Mouse (Mus musculus) liver, embryonic 11.5 days (tissue): Measurements from ENCODE around the gene Mprip. TPM values are rescaled to one million over a fixed set of nuclear protein-coding genes. Genes with fewer than 3 reads are reported as not detected.

ENCODE experiments used
- ATAC-seq: fragments of 200-750 bp; cut with Nextera tagmentation; replicated peaks from 2 replicates; pipeline ENCODE4 v1.8.0; 2017; ENCODE audit warnings: moderate number of reproducible peaks, mild to moderate bottlenecking, moderate TSS enrichment, moderate library complexity; ENCODE audit not compliant: low FRiP score
- DNase-seq: peaks from one replicate; pipeline ENCODE4 v3.0.0-alpha.2; 2017; ENCODE audit warnings: low spot score
- H3K27ac ChIP-seq: fragments of 300-500 bp; sonication (generic); 2 replicates; pipeline ENCODE4 v1.5.1; 2014; ENCODE audit warnings: mild to moderate bottlenecking, low read depth, low read length, control low read depth
- H3K27me3 ChIP-seq: fragments of 300-500 bp; sonication (generic); replicated peaks from 2 replicates; pipeline ENCODE4 v1.6.1; 2014; ENCODE audit warnings: low read length, mixed read lengths; ENCODE audit not compliant: control insufficient read depth, insufficient read depth
- H3K36me3 ChIP-seq: fragments of 300-500 bp; sonication (generic); 2 replicates; pipeline ENCODE4 v1.6.1; 2014; ENCODE audit warnings: mild to moderate bottlenecking, low read length, moderate library complexity, mixed read lengths; ENCODE audit not compliant: control insufficient read depth, insufficient read depth
- H3K4me1 ChIP-seq: fragments of 300-500 bp; sonication (generic); replicated peaks from 2 replicates; pipeline ENCODE4 v1.6.1; 2014; ENCODE audit warnings: low read length, mixed read lengths; ENCODE audit not compliant: control insufficient read depth, insufficient read depth
- H3K4me2 ChIP-seq: fragments of 300-500 bp; sonication (generic); 2 replicates; pipeline ENCODE4 v1.6.1; 2014; ENCODE audit warnings: mild to moderate bottlenecking, control low read depth, moderate library complexity
- H3K4me3 ChIP-seq: fragments of 300-500 bp; sonication (generic); 2 replicates; pipeline ENCODE4 v1.5.1; 2014; ENCODE audit warnings: low read depth, low read length, control low read depth
- H3K9ac ChIP-seq: fragments of 300-500 bp; sonication (generic); 2 replicates; pipeline ENCODE4 v1.6.1; 2014; ENCODE audit warnings: low read depth, low read length, control low read depth
- H3K9me3 ChIP-seq: fragments of 300-500 bp; sonication (generic); 2 replicates; pipeline ENCODE4 v1.6.1; 2016; ENCODE audit warnings: low read length, inconsistent platforms, mixed read lengths; ENCODE audit not compliant: control insufficient read depth
- WGBS: fragments of 180-500 bp; shearing (Covaris S2); extraction: QIAGEN DNeasy Blood & Tissue Kit; methylation state at CpG from one replicate; pipeline ENCODE4 v1.1.7; 2014; 5-methylcytosine and 5-hydroxymethylcytosine counted together
- polyA plus RNA-seq: library from polyadenylated mRNA; unstranded; fragments of >200 nt; fragmentation: Nextera tagmentation; extraction: Ambion mirVana; gene quantifications from 2 replicates; pipeline ENCODE4 v1.2.1, GENCODE M21; 2014

Gene Mprip
- polyA plus RNA-seq, 1 experiment from 2014 or later = 46.7 TPM

- ATAC-seq (no peak), DNase-seq (peak; percentile 29)
- WGBS = 81% methylated on average over 8 of the region's 8 CpGs
Measured at GRCm38 (mm10) chr11:59642420-59642819, 18.7 kb upstream of the Mprip start.

GRCm38 (mm10) chr11:59645036-59645435, 16.1 kb upstream of the Mprip start:
- no peak overlapping the region for H3K27ac ChIP-seq
- ATAC-seq (no peak), DNase-seq (no peak)
- no peaks in the 10 kb centered on the region for H3K9me3 ChIP-seq
- no peak overlapping the region for H3K9ac ChIP-seq
- no peaks in the 10 kb centered on the region for H3K36me3 ChIP-seq
- H3K27me3 ChIP-seq = no peaks in the 10 kb centered on the region
- no peak overlapping the region for H3K4me3 ChIP-seq
- 53% methylated on average over 7 of the region's 7 CpGs for WGBS
- H3K4me1 ChIP-seq = no peaks in the 10 kb centered on the region
- no peak overlapping the region for H3K4me2 ChIP-seq

More at GRCm38 (mm10) chr11:59642420-59642819, 18.7 kb upstream of the Mprip start:
- H3K4me1 ChIP-seq = no peaks in the 10 kb centered on the region
- no peaks in the 10 kb centered on the region for H3K9me3 ChIP-seq
- H3K4me2 ChIP-seq = no peak overlapping the region
- no peak overlapping the region for H3K4me3 ChIP-seq
- no peaks in the 10 kb centered on the region for H3K27me3 ChIP-seq
- no peaks in the 10 kb centered on the region for H3K36me3 ChIP-seq
- H3K9ac ChIP-seq = no peak overlapping the region
- no peak overlapping the region for H3K27ac ChIP-seq

- no peak overlapping the region for H3K4me2 ChIP-seq
- no peak overlapping the region for H3K4me3 ChIP-seq
- H3K4me1 ChIP-seq = no peaks in the 10 kb centered on the region
- no peak overlapping the region for H3K27ac ChIP-seq
- DNase-seq (no peak), ATAC-seq (no peak)
- 73% methylated on average over 4 of the region's 4 CpGs for WGBS
- no peaks in the 10 kb centered on the region for H3K9me3 ChIP-seq
- no peaks in the 10 kb centered on the region for H3K36me3 ChIP-seq
- no peak overlapping the region for H3K9ac ChIP-seq
- H3K27me3 ChIP-seq = no peaks in the 10 kb centered on the region
Measured at GRCm38 (mm10) chr11:59649058-59649457, 12.0 kb upstream of the Mprip start.

- no peaks in the 10 kb centered on the region for H3K27me3 ChIP-seq
- DNase-seq (no peak), ATAC-seq (no peak)
- WGBS = 65% methylated on average over 2 of the region's 2 CpGs
- no peaks in the 10 kb centered on the region for H3K9me3 ChIP-seq
- no peak overlapping the region for H3K9ac ChIP-seq
- no peak overlapping the region for H3K4me3 ChIP-seq
- no peak overlapping the region for H3K4me2 ChIP-seq
- peaks cover 8% of the 10 kb centered on the region for H3K4me1 ChIP-seq
- no peaks in the 10 kb centered on the region for H3K36me3 ChIP-seq
- no peak overlapping the region for H3K27ac ChIP-seq
Measured at GRCm38 (mm10) chr11:59653003-59653402, 8.1 kb upstream of the Mprip start.

- Histone ChIP-seq H3K9me3 (no peaks in the 10 kb centered on the region), H3K27ac (no peak overlapping the region), H3K9ac (no peak overlapping the region), H3K36me3 (no peaks in the 10 kb centered on the region), H3K27me3 (no peaks in the 10 kb centered on the region), H3K4me1 (peaks cover 8% of the 10 kb centered on the region), H3K4me3 (no peak overlapping the region), H3K4me2 (no peak overlapping the region)
- DNase-seq (no peak), ATAC-seq (no peak)
- 69% methylated on average over 2 of the region's 2 CpGs for WGBS
Measured at GRCm38 (mm10) chr11:59653547-59653946, 7.6 kb upstream of the Mprip start.

- Histone ChIP-seq H3K27me3 (no peaks in the 10 kb centered on the region), H3K4me1 (peaks cover 8% of the 10 kb centered on the region), H3K36me3 (no peaks in the 10 kb centered on the region), H3K27ac (no peak overlapping the region), H3K4me2 (no peak overlapping the region), H3K9ac (no peak overlapping the region), H3K9me3 (no peaks in the 10 kb centered on the region), H3K4me3 (no peak overlapping the region)
- DNase-seq (no peak), ATAC-seq (no peak)
- WGBS = 67% methylated on average over 5 of the region's 5 CpGs
Measured at GRCm38 (mm10) chr11:59655337-59655736, 5.8 kb upstream of the Mprip start.

GRCm38 (mm10) chr11:59656016-59656415, 5.1 kb upstream of the Mprip start:
- no peak for ATAC-seq
- 45% methylated on average over 7 of the region's 7 CpGs for WGBS
- Histone ChIP-seq H3K9ac (no peak overlapping the region), H3K9me3 (no peaks in the 10 kb centered on the region), H3K36me3 (no peaks in the 10 kb centered on the region), H3K4me3 (no peak overlapping the region), H3K27me3 (peaks cover 1% of the 10 kb centered on the region; the same call in 1 of the 2 replicates), H3K4me2 (peak overlapping the region; percentile 7; the same call in 1 of the 2 replicates), H3K4me1 (peaks cover 8% of the 10 kb centered on the region), H3K27ac (no peak overlapping the region)
- no peak for DNase-seq

- H3K4me1 ChIP-seq = peaks cover 26% of the 10 kb centered on the region
- no peaks in the 10 kb centered on the region for H3K36me3 ChIP-seq
- DNase-seq (no peak), ATAC-seq (0 out of 2 replicates have a peak, but pooled peaks have one; percentile 6)
- peaks cover 2% of the 10 kb centered on the region; the same call in 1 of the 2 replicates for H3K27me3 ChIP-seq
- H3K4me2 ChIP-seq = peak overlapping the region; percentile 86
- H3K27ac ChIP-seq = 0 out of 2 replicates have a peak overlapping the region, but pooled peaks have one; percentile 28
- no peaks in the 10 kb centered on the region for H3K9me3 ChIP-seq
- peak overlapping the region; percentile 80 for H3K4me3 ChIP-seq
- H3K9ac ChIP-seq = peak overlapping the region; percentile 80
- 5% methylated on average over 28 of the region's 28 CpGs for WGBS
Measured at GRCm38 (mm10) chr11:59661601-59662248, 620 bp downstream of the Mprip start.

GRCm38 (mm10) chr11:59662249-59662788, 1.2 kb downstream of the Mprip start:
- peaks cover 26% of the 10 kb centered on the region for H3K4me1 ChIP-seq
- under 1% methylated on average over 57 of the region's 82 CpGs for WGBS
- ATAC-seq = peak; percentile 95

More at GRCm38 (mm10) chr11:59662249-59662788, 1.2 kb downstream of the Mprip start:
- peak overlapping the region; percentile 86 for H3K4me2 ChIP-seq
- peak overlapping the region; percentile 80 for H3K4me3 ChIP-seq
- no peaks in the 10 kb centered on the region for H3K36me3 ChIP-seq
- no peaks in the 10 kb centered on the region for H3K9me3 ChIP-seq
- peak overlapping the region; percentile 80 for H3K9ac ChIP-seq
- peak; percentile 93 for DNase-seq
- peaks cover 2% of the 10 kb centered on the region; the same call in 1 of the 2 replicates for H3K27me3 ChIP-seq
- H3K27ac ChIP-seq = peak overlapping the region; percentile 74
